Mouse (Mus musculus): ENCODE data around the gene Pde11a.

The Pde11a gene

DNA sequence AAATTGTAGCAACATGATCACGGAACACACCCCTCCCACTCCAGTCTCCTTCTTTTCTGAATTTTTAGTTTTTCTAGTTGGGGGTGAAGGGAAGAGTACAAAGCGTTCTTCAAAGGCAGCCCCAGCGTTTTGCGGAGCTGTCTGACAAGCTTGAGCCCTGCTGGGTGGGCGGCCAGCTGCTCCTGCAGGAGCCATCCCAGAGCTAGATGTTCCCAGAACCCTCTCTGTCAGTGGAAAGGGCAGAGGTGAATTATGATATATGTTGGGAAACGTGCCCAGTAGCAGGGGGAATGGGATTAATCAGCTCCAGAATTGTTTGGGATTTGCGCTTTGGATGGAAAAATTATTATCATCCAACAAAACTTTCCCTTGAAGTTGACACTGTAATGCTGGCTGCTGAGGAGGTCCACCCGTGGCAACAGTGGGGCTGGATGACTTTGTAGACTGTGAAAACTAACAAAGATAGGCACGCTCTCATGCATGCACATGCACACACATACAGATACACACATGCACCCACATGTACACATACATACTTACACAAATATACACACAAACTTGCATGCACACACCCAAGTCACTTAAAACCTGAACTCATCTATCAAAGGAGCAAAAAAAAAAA lies 238.7 kb downstream of the Pde11a start:
- no peak for ATAC-seq (ENCODE audit: insufficient number of reproducible peaks, low FRiP score, low TSS enrichment)

DNA sequence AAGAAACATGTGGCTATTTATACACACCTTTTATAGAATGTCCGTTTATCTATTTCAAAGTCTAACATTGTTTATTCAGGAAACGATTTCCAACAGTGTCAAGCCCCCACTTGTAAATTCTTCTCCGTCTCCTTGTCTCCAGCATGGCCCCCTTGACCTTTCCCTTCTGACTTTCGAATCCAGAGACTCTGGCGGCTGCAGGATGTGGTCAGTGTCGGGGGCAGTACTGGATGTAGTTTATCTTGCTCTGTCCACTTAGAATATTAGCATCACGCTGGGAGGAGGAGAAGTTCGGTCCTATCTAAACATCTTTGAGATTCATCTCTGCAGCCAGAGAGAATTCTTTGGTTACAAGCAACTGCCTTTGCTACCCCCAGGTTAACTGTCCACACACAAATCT lies 240.2 kb downstream of the Pde11a start:
- ATAC-seq (ENCODE audit: insufficient number of reproducible peaks, low FRiP score, low TSS enrichment) = no peak

DNA sequence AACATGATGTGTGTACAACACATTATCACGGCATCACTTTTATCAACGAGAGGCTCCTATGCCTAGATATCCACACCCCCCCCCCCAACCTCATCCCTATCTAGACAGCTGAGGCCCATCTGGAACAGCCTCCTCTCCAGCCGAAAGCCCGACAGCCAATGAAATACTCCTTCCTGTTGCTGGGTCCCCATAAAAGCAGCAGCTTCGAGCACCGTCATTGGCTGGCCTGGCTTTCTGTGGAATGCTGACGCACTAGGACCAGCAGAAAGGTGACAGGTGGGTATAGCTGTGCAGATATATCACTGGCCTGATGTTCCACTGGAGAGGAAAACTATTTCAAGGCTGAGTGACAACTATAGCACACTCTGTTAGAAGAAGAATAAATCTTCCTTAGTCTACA lies 240.7 kb downstream of the Pde11a start:
- no peak for ATAC-seq (ENCODE audit: insufficient number of reproducible peaks, low FRiP score, low TSS enrichment)

DNA sequence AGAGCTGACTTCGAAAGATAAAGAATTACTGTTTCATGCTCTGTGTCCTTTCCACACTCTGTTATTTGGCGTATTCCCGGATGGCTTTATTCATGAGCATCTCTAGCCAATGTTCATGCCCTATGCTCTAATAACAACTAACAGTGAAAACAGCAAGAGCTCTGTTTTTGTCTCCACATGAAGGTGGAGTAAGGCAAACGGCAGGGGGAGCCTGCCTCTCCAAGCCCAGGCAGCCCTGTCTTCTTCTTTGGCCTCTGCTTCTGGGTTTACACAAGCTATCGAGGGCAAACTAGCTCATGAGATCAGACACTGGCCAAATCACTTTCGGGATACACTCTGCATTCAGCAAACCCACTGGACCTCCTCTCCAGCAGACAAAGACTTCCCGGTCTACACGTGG lies 241.3 kb downstream of the Pde11a start:
- no peak for ATAC-seq (ENCODE audit: insufficient number of reproducible peaks, low FRiP score, low TSS enrichment)

DNA sequence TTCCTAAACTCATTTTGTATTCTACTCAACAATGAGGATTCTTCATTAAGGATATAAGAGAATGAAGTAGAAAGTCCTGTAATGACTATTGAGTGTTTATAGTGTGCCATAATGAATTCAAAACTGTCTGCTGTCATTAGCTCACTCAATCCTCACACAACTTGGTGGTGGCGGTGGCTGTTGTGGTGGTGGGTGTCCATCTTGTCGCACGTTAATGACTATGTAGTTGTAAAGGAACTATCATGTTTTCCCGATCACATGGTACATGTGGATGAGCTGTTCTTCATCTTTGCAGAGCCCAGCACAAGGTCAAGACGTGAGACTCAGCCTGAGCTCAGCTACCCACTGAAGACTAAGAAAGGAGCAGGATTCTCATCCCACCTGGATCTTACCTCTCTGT lies 242.7 kb downstream of the Pde11a start:
- no peak for ATAC-seq (ENCODE audit: insufficient number of reproducible peaks, low FRiP score, low TSS enrichment)

DNA sequence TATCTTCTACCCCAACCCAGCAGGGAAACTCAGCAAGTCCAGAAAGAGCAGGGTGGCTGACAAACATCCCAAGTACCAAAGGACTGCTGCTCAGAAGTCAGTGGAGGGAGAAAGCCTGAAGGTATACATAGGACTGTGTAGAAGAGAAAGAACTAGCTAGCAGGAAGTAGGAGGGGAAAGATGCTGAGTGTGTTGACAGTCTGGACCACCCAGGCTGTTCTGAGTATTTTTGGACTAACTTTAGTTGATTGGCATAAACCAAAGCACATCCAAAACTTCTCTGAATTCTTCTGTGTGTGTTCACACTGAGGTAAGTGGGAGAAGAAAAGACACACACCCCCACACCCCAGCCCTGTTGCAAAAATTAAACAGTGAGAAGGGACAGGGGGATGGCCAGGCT lies 248.1 kb downstream of the Pde11a start:
- ATAC-seq (ENCODE audit: insufficient number of reproducible peaks, low FRiP score, low TSS enrichment) = no peak

DNA sequence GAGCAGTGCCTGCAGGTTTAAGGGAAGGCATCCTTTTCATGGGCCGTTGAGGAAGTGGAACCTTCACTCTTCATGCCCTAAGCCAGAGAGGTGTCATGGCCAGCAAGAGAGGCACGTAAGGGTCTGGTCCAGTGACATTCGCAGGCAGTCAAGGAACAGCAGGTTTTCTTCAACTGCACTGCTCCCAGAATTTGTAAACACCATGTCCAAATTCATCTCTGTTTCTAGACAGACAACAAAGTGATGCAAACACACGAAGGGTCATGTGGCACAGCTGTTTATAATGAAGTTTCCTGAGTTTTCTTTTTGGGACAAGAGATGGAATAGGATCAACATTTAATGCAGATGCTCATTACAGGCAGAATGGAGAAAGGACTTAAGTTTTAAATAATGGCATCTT lies 249.7 kb downstream of the Pde11a start:
- ATAC-seq (ENCODE audit: insufficient number of reproducible peaks, low FRiP score, low TSS enrichment) = no peak

DNA sequence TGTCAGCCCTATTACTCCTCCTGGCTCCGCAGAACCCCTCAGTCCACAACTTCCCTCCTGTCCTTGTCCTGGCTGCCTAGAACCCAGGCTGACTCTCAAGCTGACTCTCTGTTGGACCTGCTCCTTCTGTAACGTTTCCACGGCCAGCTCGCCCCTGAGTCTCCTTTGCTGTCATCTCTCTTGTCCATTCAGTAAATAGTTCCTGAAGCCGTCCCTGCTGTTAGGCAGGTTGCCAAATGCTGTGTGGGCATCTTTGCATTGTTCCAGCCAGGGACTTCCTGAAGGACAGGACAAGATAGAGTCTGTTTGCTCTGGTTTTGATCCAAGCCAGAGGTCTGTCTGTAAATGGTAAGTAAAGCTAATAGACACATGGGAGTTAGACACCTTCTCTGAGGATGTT lies 250.2 kb downstream of the Pde11a start:
- no peak for ATAC-seq (ENCODE audit: insufficient number of reproducible peaks, low FRiP score, low TSS enrichment)

DNA sequence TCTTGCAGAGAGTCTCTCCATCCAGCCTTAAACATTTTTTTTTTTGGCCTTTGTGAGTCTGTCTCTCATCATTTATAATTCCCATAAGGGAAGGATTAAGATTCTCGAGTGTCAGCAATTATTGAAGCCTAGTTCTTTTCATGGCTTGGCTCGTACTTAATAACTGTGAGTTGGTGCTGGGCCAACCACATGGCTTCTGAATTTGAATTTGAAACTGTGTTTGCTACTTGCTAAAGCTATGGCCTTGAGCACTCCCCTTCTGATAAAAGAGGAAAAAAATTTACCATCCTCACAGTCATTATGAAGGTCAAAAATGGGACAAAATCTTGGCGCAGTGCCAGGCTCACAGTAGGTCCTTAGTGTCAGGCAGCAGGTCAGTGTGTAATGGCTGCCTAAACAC lies 251.4 kb downstream of the Pde11a start:
- no peak for ATAC-seq (ENCODE audit: insufficient number of reproducible peaks, low FRiP score, low TSS enrichment)

DNA sequence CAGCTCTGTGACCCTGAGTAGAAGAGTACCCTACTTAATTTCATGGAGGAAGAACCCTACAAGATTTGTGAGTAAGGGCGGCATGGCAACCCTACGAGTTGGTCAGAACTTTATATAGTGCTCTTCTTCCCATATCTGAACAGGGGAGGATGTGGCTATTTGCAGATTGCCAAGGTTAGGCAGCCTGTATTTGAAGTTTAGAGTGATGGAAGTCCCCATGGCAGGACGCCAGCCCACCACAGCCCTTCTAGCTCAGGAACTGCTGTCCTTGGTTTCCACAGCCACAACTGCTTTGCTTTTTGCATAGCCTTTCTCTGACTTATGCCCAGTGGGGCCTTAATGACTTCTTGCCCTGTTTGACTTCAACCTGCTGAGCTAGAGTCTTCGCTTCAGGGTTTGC lies 253.6 kb downstream of the Pde11a start:
- no peak for ATAC-seq (ENCODE audit: insufficient number of reproducible peaks, low FRiP score, low TSS enrichment)

DNA sequence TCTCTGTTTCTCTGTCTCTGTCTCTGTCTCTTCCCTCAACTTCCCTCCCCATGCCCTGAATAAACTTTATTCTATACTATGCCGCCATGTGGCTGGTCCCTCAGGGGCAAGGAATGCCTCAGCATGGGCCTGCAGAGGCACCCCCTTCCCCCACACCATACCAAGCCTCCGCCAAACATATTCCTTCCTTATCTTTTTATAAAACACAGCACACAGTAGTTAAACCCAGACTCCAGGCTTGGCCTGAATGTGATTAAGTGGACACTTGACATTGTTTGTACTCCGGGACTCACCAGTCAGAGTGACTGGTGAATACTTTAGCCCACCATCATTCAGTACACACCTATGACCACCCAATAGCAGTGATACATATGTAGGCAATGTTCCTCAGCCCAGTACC lies 254.7 kb downstream of the Pde11a start:
- no peak for ATAC-seq (ENCODE audit: insufficient number of reproducible peaks, low FRiP score, low TSS enrichment)

DNA sequence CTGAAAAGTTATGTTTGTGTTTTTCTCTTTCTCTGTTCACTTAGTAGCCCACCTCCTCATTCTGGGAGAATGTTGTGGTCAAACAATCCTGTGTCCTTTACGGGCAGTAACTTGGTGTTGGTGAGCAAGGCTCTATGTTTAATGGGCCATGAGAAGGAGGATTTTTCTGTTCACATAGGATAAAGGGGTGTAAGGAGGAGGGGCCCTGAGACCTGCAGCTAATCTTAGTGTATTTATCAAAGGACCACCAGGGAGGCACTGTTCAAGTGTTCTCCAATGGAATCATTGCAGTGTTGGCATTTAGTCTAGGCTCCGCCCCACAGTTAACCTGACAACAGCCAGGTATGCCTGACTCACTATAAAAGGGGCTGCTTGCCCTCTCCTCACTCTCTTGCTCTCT lies 255.2 kb downstream of the Pde11a start:
- ATAC-seq (ENCODE audit: insufficient number of reproducible peaks, low FRiP score, low TSS enrichment) = no peak

DNA sequence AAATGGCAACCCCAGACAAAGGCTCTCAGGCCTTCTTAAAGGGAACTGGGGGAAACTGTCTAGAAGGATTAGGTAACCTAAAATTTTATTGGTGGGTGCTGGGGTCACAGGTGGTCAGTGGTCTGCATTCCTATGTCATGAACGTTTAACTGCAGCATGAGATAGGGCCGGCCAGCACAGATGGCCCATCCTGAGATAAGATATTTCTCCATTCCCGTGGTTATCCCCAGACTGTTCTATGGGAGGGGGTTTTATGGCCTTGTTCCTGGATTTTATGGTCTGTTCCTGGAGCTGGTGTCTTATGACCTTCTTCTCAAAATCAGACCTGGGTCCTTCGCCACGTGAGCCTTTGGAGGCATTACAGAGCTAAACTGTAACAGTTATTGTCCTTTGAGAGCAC lies 256.6 kb downstream of the Pde11a start:
- ATAC-seq (ENCODE audit: insufficient number of reproducible peaks, low FRiP score, low TSS enrichment) = no peak

DNA sequence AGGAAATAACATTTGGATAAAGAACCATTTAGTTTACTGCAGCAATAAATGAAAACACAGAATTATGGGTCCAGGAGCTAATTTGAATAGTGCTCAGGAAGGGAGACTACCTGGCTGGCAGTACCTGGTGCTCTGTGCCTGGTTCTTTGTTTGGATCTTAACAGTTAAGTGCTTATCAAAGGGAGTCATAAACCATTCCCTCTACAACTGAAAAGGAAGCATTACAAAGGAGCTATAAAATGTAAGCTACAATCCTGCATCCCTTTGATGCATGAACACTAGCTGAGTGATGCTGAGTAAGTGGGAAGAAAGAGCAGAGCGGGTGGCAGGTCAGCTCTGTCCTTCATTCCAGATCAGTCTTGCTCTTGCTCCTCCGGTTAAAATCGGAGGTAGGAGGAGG lies 258.0 kb downstream of the Pde11a start:
- ATAC-seq (ENCODE audit: insufficient number of reproducible peaks, low FRiP score, low TSS enrichment) = no peak

DNA sequence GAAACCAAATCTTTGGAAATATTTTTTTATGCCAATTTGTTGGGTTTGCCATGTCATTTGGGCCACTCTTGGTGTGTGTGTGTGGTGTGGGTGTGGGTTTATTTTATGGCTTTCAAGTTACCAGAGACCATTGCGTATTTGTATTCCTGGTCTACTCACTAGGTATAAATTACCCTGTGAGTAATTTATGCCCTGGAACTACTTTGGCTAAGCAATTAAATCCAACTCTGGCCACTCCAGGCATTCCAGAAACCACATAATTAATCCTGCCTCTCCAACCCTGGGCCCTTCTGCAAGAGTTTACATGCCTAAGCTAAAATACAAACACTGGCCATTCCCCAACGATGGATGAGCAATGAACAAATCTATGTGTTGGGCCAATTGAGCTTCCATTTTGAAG lies 261.7 kb downstream of the Pde11a start:
- ATAC-seq (ENCODE audit: insufficient number of reproducible peaks, low FRiP score, low TSS enrichment) = no peak

DNA sequence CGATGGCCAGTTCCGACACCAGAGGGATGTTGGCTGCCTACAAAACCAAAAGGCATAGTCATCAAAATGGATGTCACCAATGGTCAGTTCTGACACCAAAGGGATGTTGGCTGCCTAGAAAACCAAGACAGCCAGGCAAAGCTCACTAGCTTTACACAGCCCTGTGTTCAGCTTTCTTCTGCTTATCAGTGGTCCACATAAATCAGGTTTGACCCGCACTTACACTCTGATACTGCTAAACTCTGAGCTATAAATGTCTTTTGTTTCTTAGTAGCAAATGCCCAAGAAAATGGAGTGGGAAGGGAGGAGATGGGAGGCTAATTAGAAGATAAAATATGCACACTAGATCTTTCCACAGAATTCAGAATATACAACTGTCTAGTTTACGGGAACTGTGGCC lies 262.5 kb downstream of the Pde11a start:
- ATAC-seq (ENCODE audit: insufficient number of reproducible peaks, low FRiP score, low TSS enrichment) = no peak

DNA sequence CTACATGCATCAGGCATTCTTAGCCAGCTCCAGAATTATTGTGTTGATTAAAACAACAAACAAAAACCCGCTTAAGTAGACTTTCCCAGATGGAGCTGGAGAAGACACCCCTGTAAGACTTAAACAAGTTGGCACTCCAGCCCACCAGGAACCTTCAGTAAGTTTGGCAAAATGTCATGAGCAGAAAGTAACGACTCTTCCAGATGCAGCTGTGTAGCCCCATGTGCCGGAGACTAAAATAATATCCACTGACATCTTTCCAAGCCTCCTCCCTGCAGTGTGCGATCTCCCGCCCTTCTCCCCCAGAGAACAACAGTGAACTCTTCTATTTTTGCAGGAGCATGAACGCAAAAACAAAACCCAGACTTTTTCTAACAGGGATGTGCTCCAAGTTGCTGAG lies 265.5 kb downstream of the Pde11a start:
- ATAC-seq (ENCODE audit: insufficient number of reproducible peaks, low FRiP score, low TSS enrichment) = no peak

DNA sequence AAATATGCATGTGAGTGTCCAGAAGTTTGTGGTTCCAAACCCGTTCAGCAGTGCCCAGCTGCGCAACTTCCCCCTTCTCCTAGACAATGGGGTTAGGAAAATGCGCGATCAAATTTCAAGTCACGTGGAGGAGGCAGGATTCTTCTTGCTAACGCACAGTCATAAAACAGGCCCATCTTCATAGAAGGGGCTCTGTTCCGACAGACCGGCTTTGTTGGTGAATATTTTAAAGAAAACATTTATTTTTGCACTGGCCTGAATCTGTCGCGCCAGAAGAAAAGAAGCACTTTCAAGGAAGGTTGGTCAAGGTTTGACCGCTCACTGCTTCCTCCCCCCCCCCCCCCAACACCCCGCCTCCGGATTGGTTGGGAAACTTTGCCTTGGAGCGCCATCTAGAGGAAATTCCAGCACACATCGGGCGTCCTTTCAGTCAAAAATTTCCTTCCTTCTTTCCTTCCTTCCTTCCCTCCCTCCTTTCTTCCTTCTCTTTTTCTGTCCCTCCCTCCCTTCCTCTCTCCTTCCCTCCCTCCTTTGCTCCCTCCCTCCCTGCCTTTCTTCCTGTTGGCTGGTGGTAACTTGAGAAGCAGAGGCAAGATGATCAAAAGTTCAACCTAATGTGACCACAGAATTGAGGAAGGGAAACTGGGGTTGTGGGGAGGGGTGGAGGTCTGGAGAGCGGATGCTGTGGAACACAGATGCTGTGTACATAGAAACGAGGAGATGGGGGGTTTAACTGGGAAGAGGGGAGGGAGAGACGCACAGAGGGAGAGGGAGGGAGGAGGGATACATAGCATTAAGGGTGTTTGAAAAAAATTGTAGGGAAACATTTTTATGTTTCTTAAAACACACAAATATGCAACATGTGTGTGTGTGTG lies 267.9 kb downstream of the Pde11a start:
- peak; percentile 51 for ATAC-seq (ENCODE audit: insufficient number of reproducible peaks, low FRiP score, low TSS enrichment)

DNA sequence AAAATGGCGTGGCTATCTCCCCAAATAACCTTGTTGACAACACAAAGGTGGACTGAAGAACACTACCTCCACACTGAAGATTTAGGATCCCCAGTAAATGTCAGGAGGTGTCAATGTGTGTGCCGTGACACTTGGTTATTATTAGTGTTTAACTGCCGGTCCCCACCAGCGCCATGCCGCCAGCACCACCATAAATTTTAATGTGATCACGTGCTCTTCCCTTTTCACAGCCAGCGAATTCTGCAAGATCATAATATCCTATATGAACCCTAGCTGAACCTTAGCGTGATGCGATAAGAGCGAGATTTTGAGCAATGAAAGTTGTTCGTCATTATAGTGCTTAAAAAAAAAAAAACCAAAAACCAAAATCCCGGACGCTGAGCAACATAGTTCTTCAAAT lies 269.3 kb downstream of the Pde11a start:
- no peak for ATAC-seq (ENCODE audit: insufficient number of reproducible peaks, low FRiP score, low TSS enrichment)

DNA sequence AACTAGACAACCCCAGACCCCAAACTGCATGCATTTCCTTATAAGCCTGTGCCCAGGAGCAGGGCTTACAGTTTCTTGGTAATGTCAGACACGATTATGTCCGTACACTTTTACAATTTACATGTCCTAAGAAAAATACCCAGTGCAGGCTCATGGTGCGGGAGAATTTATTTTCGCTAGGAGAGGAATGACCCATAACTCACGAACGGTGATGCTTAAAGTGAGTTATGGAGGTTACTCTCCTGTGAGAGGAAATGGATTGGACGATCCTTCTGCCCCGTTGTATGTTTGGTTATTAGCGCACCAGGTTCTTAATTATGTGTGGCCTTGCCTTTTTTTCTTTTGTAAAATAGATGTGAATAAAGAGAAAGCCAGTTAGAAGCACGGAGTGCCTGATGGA lies 270.4 kb downstream of the Pde11a start:
- no peak for ATAC-seq (ENCODE audit: insufficient number of reproducible peaks, low FRiP score, low TSS enrichment)

DNA sequence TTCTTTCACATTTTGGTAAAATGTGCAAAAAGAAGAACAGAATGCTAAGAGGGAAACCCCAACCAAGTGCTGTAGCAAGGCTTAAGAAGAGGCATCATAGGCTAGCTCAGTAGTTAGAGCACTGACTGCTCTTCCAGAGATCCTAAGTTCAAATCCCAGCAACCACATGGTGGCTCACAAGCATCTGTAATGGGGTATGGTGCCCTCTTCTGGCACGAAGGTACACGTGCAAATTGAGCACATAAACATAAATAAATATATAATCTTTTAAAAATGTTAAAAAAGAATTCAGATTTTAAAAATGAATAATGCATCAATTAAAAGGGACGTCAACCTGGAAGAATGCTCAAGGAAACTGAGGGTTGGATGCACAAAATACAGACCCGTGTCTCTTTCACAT lies 271.4 kb downstream of the Pde11a start:
- ATAC-seq (ENCODE audit: insufficient number of reproducible peaks, low FRiP score, low TSS enrichment) = no peak

DNA sequence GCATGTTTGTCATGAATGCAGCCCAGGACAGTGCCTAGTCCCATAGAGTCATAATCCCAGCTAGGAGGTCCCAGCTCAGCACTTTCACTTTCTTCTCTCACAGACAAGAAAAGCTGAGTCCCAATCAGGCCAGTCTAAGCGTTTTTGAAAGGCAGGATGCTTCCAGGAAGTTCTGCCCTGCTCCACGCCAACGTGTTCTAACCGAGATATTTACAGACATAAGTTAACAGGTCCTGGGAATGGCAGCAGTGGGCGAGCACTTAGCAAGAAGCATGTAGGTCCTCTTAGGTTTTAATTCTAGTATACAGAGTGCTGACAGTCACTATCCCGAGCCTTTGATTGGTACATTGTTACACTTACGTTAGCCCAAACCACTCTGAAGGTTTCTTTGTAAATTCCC lies 273.3 kb downstream of the Pde11a start:
- ATAC-seq (ENCODE audit: insufficient number of reproducible peaks, low FRiP score, low TSS enrichment) = no peak
